Mouse (Mus musculus) urinary bladder, postnatal 4 days (tissue): ENCODE results near the gene Emb.

Source experiments
- DNase-seq, 2 experiments: peaks; one replicate each; pipeline ENCODE4 v3.0.0; 2021 to 2022; ENCODE audit warnings: low spot score in 2 of 2

The Emb gene

DNA sequence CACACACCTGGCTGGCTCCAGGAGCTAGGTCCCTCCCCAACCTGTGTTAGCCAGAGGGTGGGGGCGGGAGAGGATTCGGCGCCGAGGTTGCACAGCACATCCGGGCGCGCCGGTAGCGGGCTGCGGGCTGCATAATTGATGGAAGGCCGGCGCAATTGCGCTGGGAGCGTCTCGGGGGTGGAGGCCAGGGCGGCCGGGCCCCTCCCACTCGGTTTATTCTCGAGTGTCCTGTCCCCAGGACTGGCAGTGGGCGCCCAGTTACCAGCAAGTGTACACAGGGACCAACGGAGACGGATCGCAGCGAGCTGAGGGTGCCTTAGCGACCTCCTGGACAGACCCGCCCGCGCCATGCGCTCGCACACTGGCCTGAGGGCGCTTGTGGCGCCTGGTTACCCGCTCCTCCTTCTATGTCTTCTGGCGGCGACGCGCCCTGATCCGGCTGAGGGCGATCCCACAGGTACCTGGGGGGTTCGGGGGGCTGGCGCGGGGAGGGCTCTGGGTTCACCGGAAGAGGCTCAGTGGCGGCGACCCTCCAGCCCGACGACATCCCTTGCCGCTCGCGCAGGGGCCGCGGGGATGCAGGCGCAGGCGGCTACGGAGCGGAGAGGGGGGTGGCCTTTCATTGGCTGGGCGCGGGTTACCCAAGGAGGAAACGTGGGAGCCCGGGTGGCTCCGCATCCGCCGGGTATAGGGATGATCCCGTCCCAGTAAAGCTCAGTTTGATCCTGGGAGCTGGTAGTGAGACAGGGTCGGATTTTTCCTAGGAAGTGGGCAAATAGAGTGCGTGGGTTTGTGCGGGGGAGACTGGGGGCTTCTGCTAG is 12.4 kb downstream of the Emb start, which contains the start of gene Gm17509:
Gm17509 (minus strand) TSS at position 575 of the 821 bp plus-strand sequence.
- peak in 1 of 2 experiments; percentile 32 for DNase-seq

DNA sequence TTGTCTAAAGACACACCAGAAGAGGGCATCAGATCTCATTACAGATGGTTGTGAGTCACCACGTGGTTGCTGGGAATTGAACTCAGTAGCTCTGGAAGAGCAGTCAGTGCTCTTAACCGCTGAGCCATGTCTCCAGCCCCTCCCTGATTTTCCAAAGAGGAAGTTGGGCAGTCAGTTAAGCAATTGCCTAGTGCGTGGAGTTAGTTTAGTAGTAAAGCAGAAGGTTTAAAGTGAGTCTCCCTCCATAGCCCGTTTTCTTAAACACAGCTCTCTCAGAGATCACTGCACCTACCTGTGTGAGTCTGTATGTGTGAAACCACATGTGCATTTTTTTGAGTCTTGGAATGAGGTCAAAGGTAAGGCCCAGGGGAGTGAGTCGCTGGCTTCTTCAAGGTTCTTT is 14.8 kb downstream of the Emb start:
- DNase-seq = no peak

DNA sequence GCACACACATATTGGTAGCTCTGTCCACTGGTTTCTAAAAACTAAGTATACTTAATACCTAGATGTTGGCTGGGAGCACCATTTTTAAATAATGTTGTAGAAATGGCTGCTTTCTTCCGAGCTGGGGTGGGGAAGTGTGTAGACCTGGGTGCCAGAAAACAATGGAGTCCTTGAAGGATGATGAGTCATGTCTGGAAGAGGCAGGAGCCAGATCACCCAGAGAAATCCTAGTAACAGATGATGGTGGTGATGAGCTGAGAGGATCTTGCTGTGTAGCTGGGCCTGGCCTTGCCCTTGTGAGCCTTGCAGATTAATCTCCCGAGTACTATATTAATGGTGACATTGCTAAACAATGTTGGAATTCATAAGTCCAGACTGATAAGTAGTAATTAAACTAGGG is 16.6 kb downstream of the Emb start:
- no peak for DNase-seq

DNA sequence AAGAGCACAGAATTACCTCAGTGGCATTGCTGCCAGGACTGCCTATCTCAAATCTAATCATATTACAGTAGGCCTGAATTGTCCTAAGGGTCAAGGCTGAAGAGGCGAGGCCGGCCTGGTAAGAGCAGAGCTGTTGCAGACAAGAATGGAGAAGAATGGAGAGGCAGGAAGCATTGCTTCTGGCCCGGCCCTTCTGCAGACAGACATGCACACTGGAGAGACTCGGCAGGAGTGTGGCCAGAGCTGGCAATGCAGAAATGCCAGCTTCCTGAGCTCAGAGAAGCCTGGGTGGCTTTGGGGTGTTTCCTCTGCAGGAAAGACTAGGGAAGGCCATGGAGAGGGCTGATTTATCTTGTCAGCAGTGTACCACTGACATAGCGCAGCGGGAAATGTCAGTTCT is 17.2 kb downstream of the Emb start:
- DNase-seq = no peak

DNA sequence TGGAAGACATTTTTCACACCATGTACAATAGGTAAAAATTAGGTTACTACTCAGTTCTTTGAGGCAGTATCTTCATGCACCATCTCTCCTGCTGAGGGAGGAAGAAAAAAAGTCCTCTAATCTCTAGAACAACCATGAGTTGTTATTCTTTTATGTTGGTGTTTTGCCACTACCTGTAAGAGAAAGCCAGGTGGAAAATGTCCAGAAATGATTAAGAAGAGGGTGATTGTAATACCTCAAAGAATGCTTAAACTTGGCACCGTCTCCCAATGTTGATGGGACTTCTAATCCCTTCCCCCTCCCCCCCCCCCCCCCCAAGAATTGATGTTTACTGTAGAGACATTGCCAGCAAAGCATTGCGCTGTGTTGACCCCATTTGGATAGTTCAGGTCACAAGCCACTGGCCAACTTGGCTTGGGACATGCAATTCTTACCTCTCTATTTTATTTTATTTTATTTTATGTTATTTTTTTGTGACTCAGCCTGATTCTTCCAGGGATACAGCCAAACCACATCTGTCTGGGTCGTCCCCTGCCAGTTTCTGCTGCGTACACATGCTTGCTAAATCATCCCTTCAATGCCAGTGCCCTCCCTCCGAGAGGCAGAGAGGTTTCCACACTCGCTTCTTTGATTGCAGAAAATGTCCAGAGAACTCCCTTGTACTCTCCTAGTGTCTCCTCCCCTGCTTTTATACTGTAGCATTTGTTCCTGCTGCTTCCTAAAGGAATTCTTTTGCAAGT is 22.2 kb downstream of the Emb start:
- no peak for DNase-seq

DNA sequence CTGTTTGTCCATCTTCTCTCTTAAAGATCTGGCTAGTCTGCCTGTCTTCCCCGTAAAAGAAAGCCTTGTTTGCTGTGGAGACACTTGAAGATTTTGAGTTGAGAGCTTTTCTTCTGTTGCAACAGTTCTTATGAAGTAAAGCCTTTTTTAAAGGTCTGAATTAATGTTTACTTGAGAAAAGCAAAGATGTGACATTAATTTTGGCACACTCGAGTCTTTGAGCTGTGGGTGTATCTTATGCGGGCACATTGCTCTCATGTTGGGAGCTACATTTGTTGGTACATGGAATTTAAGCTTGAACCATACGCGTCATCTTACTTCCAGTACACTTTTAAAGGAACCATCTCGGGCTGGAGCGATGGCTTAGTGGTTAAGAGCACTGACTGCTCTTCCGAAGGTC is 25.5 kb downstream of the Emb start:
- no peak for DNase-seq

DNA sequence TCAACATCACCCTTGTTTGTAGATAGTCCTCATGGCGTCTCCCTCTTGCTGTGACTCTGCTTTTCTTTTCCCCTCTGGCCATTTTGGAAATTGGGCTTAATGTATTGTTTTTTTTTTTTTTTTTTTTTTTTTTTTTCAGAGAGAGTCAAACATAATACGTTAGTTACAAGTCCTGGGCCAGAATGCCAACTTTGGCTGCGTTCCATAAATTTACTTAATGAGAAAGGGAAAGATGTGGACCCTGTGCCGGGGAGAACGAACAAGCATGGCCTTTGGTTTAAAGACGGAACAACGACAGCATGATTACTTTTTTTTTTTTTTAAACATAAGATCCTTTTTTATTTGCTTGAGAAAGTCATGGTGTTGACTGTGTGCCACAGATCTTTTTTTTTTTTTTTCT is 26.1 kb downstream of the Emb start:
- no peak for DNase-seq

DNA sequence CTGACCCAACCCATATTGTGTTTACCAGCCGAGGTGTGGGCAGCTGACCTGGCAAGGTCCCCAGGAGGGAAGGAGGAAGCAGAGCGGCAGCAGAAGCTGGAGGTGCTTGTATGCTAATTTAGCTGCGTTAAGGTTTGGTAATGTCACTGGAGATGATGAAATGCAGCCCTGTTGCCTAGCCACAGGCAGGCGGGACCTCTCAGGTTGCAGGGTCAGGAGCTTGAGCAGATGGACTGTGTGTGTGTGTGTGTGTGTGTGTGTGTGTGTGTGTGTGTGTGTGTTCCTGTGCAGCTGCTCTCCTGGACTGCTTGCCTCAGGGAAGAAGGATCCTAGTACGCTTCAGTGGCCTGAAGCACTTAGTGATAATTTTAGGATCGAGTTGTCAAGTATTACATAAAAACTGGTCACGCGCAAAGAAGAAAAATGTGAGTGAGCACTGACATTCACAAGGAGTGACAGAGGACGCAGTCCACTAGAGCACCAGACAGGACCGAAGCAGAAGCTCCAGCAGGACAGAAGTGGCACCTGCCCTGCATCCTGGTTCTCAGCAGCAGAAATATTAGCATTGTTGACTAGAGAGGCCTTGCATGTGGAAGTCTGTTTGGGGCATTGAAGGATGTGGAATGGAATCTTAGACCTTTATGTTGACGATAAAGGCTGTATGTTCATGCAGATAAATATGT is 27.3 kb downstream of the Emb start:
- no peak for DNase-seq

DNA sequence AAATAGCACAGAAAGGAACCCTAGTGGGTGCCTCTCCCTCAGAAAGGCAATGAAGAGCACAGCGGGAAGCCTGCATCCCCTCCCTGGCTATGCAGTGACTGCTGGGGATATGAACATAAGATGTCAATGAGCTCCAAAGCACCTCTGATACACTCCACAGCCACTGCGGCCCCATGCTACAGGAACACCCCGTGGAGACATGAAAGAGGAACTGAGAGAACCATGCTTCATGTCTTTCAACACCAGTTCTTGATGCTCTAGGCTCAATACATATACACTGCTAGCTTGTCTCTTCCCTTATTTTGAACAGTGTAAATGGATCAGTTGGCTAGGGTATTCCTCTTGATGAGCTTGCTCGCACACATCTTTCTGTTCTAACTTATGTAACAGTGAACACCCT is 28.8 kb downstream of the Emb start:
- DNase-seq = no peak

DNA sequence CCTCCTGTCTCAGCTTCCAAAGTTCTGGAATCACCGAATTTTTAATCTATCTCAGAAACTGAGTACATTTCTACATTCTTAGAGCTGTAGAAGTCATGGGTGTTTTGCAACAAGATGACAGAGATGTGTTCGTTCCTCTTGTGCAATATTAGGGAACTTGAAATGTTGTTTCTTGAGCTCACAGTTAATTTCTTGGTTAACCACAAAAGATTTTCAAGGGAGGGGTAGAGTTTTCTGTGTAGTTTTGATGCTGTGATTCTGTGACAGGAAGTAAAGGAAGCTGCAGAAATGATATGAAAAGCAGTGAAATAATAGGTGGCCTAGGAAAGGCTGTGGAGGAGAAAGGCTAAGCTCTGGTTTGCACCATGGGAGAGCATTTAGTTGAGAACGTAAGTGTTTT is 33.7 kb downstream of the Emb start:
- no peak for DNase-seq

DNA sequence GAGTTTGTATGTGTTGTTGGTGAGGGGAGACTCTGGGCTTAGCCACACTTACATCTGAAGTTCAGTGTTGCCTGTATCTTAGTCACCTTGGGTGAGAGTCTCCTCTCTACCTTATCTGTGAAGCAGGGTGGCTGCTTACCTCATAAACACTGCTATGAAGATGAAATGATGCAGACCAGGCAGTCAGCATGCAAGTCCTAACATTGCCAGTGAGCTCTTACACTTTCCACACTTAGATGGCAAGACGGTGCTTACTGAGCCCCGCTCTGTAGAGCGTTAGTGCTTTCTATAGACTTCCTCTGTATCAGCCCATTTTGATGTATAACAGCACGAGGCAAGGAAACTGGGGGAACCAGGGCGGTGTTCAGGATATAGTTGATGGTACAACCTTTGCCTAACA is 34.3 kb downstream of the Emb start:
- DNase-seq = no peak

DNA sequence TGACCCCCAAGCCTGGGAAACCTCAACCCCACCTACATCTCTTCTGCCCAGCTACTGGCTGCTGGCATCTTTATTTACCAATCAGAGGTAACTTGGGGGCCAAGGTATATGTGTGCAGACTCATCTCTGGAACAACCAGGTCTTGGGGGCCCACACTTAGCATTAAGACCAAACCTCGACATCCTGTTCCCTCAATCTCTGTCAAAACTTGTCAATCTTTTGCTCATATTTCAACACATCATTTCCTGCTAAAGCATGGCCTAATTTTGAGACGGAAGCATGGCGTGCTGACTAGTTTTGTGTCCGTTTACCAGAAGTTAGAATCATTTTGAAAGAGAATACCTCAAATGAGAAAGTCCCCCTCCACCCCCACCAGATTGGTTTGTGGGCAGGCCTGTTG is 52.4 kb downstream of the Emb start:
- no peak for DNase-seq

DNA sequence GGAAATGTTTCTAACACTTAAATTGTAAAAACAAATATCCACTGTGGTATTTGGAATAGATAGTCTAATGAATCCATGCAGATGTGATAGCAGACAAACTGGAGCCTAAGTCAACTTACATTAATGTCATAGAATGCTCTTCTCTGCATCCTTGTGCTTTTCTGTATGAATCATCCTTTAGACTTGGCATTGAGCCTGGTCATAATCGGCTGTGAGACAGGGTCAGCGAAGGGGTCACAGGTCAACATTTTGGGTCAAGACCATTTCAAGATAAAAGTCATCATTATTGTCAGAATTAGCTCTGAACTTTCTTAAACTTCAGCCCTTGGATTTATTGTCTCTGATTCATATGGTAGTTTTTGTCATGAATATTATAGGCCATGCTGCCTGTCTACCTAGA is 57.8 kb downstream of the Emb start:
- DNase-seq = no peak

DNA sequence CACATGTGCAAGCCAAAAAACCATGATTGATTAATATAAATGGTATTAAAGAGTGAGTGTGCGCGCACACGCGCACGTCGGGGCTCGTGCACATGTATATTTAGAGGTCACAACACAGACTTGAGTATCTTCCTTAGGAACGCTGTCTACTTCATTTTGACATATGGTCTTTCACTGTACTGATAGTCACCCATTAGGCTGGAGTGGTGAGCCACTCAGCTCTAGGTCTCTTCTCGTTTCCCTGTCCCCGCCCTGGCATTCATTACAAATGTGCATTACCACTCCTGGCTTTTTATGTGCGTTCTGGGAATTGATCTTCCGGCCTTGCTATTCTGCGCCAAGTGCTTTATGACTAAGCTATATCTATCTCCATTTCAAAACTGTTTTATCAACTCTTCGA is 59.6 kb downstream of the Emb start:
- DNase-seq = no peak

DNA sequence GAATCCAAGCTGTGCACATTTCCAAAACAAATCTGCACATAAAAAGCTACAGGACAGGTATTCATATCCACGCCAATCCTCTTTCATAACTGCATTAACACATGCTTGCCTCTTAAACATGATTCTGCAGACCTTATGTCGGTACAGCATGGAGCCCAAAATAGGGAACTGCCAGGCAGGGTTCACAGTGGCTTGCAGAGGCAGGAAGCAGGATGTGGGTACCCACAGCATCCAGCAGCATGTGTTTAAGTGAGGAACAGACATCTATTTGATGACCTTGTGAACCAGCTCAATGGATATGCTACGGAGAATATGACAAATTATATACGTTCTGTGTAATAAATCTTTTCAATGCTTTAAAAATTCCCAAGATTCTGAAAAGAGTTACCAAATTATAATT is 75.7 kb downstream of the Emb start:
- DNase-seq = no peak

DNA sequence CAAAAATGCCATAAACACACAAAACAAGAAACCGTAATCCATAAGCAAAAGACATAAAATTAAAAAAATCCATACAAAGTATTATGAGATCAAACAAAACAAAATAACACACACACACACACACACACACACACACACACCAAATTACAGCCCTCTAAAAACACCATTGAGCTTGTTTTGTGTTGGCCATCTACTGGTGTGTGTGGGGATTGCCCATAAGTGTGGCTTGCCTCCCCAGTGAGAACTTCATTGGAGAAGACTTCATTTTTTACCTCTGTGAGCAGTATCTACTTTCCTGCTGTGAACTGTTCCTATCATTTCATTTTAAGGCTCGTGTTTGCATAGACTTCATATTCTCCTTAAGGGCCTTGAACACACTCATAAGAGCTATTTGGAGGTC is 78.6 kb downstream of the Emb start:
- DNase-seq = no peak

DNA sequence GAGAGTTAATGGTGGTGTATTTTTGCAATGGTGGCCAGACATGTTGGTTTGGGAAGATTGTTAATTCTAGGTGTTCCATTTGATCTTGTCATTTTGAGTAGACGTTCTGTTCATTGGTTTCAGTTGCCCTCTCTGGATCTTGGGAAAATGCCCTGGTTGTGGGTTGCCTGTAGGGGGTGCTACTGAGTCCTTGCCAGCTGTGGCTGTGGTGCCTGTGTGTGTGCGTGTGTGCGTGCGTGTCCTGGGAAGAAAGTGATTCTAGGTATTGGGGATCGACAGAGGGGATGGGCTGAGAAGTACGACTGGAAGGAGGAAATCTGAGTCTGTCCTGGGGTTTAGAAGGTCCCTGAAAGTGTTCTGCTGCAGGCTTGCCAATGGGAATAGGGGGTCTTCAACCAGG is 79.1 kb downstream of the Emb start:
- no peak for DNase-seq

DNA sequence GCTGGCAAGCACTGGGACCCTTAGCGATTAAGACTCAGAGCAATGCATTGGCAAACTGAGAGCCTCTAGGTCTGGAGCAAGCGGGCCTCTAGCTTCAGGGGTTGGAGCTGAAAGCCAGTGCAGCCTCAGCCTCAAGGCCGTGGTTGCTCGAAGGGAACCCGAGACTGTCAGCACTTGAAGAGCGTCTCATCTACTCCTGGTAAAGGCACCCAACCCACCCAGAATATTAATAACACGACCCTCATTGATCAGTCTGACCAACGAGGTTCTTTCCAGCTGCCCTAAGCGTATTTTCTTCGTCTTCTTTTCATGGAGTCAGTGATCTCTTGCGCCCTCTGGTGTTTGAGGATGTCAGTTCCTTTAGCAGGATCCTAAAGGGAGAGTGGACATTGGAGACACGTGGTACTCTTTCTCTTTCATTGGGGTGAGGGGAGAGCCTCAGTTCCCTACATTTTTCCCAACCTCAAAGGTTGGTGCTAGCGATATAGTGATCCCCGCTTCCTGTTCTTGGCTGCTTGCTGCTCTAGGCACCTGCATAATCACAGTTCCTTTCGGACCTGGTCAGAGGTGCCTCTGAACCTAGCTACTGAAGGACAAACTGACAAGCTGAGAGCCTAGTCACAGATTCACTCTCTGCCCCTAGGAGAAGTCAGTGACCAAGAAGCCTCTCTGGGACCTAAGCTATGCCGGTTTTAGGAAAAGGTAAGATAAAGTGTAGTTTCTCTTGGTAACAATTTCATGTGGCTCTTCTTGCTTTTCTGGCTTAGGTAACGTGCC is 81.3 kb downstream of the Emb start:
- peak; percentile 23 to 77 for DNase-seq

DNA sequence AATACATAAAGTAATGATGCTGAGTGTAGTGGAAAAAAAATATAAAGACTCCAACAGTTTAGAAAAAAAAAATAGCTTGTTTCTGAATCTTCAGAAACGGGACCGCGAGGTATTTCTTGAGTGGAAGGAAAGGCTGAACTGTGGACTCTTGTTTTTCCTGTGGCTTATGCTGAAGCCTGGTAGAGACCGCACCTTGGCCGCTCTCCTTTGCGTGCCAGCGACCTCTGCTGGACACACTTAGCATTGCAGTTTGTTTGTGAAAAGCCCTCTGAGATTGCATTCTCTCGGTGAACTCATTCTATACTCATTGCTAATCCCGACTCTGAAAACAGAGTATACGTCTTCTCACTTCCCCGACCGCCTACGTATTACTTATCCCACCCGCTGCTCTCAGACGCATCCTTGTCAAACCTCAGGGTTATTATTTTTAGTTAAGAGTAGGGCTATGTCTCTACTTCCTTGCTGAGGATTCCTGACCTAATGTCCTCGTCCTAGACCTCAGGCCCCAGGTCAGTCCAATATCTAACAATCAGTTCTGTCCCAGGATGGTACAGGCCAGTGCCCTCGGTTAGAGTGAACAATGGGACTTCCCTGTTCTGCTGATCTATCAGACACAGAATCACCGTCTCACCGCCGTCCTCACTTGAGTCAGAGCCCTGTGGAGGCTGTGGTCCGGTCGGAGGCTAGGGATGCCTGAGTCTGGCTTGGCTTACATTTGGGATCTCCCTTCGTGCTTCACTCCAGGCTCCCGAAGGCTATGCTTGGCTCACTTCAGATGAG is 103.3 kb downstream of the Emb start:
- peak; percentile 35 to 75 for DNase-seq
